Comparison of ENCODE assay signal across 9 mouse cellular contexts in the genomic region with DNA sequence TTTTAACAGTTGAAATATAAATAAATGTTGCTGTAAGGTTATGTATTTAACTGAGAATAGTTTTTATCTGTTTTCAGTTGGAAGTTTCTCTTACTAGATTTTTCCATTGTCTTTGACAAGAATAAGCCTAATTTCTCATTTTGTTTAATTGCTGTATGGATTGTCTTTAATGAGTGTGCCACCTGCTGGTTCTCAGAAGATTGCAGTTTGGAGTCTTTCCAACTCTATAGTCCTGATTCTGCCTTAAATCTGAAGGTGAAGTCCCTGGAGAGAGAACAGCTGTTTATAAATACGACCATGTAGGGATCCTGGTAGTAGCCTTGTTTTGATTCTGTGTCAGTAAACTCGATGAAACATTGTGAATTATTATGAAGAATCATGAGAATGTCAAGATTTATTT. TPM values are rescaled to one million over a fixed set of nuclear protein-coding genes. Genes with fewer than 3 reads are reported as not detected.
DNase-seq lines count a peak whose midpoint lies in the region; ATAC-seq and TF ChIP-seq lines count a peak whose summit lies in the region.
"Had no signal": no experiment of that assay in that cellular context is flagged by ENCODE, and none has a peak within 500 bp of the region (broad histone marks: within the 10 kb centered on the region; RNA-seq: fewer than 3 reads in every experiment).

No protein-coding gene starts in this region.

- H3K9ac ChIP-seq in midbrain, embryonic 14.5 days (replicated peaks; ENCODE audit: low read length) = no peak overlapping the region
- no peak overlapping the region for H3K9ac ChIP-seq in midbrain, embryonic 15.5 days
- H3K9ac ChIP-seq in lung, postnatal 0 days (replicated peaks; ENCODE audit: low read depth) = no peak overlapping the region
- H3K9ac ChIP-seq: midbrain, embryonic 12.5 days had no signal

- no peak overlapping the region for H3K4me2 ChIP-seq in midbrain, embryonic 14.5 days (ENCODE audit: low read length)
- no peak overlapping the region for H3K4me2 ChIP-seq in midbrain, embryonic 15.5 days
- no peak overlapping the region for H3K4me2 ChIP-seq in lung, postnatal 0 days (replicated peaks; ENCODE audit: low read depth, low read length)
- H3K4me2 ChIP-seq: midbrain, embryonic 12.5 days had no signal

- no peaks in the 10 kb centered on the region for H3K4me1 ChIP-seq in midbrain, embryonic 14.5 days (ENCODE audit: control insufficient read depth, insufficient read depth, low read length)
- H3K4me1 ChIP-seq in midbrain, embryonic 15.5 days = no peaks in the 10 kb centered on the region
- no peaks in the 10 kb centered on the region for H3K4me1 ChIP-seq in lung, postnatal 0 days (ENCODE audit: insufficient read depth, low read depth, low read length)
- H3K4me1 ChIP-seq: midbrain, embryonic 12.5 days had no signal

- no peak for TF ChIP-seq EP300 in lung, postnatal 0 days (IDR thresholded peaks at IDR 0.05)

- no peaks in the 10 kb centered on the region for H3K27me3 ChIP-seq in midbrain, embryonic 14.5 days (ENCODE audit: control insufficient read depth, insufficient read depth, low read length)
- H3K27me3 ChIP-seq in midbrain, embryonic 15.5 days (replicated peaks) = no peaks in the 10 kb centered on the region
- no peaks in the 10 kb centered on the region for H3K27me3 ChIP-seq in lung, postnatal 0 days (replicated peaks; ENCODE audit: insufficient read depth, low read length)
- H3K27me3 ChIP-seq: midbrain, embryonic 12.5 days had no signal

- H3K27ac ChIP-seq in midbrain, embryonic 14.5 days (replicated peaks; ENCODE audit: low read depth, low read length) = no peak overlapping the region
- no peak overlapping the region for H3K27ac ChIP-seq in midbrain, embryonic 15.5 days
- H3K27ac ChIP-seq in lung, postnatal 0 days (ENCODE audit: low read length) = no peak overlapping the region
- H3K27ac ChIP-seq: midbrain, embryonic 12.5 days had no signal

- 71% methylated on average over 2 of the region's 2 CpGs for WGBS in midbrain, embryonic 14.5 days
- 78% methylated on average over 2 of the region's 2 CpGs for WGBS in midbrain, embryonic 15.5 days
- WGBS in lung, postnatal 0 days = 49% methylated on average over 2 of the region's 2 CpGs

- DNase-seq in embryo, embryonic 11 days = peak; percentile 25
- no peak for DNase-seq in embryo, embryonic 10 days (ENCODE audit: low spot score)
- peak; percentile 61 for DNase-seq in midbrain, embryonic 14.5 days
- DNase-seq in adrenal gland, postnatal 14 days = peak; percentile 28
- DNase-seq in heart, postnatal 4 days = peak; percentile 52
- peak; percentile 66 for DNase-seq in lung, postnatal 0 days (ENCODE audit: low spot score)
- no peak for DNase-seq in Muller cell, postnatal 12 days (ENCODE audit: inconsistent ontology term)

- no peak for ATAC-seq in midbrain, embryonic 14.5 days (ENCODE audit: low FRiP score, low TSS enrichment)
- ATAC-seq in midbrain, embryonic 15.5 days (replicated peaks) = no peak
- ATAC-seq in lung, postnatal 0 days = no peak

- no peak overlapping the region for H3K4me3 ChIP-seq in midbrain, embryonic 14.5 days (replicated peaks; ENCODE audit: low read depth, low read length)
- no peak overlapping the region for H3K4me3 ChIP-seq in midbrain, embryonic 15.5 days
- no peak overlapping the region for H3K4me3 ChIP-seq in lung, postnatal 0 days (ENCODE audit: low read depth, low read length)
- H3K4me3 ChIP-seq: midbrain, embryonic 12.5 days had no signal

- no peaks in the 10 kb centered on the region for H3K36me3 ChIP-seq in midbrain, embryonic 14.5 days (ENCODE audit: control insufficient read depth, insufficient read depth, low read length)
- no peaks in the 10 kb centered on the region for H3K36me3 ChIP-seq in midbrain, embryonic 15.5 days (replicated peaks)
- no peaks in the 10 kb centered on the region for H3K36me3 ChIP-seq in lung, postnatal 0 days (ENCODE audit: insufficient read depth, low read length)

- peak; percentile 68 for TF ChIP-seq CTCF in lung, postnatal 0 days (IDR thresholded peaks at IDR 0.05)

- no peaks in the 10 kb centered on the region for H3K9me3 ChIP-seq in midbrain, embryonic 14.5 days (ENCODE audit: control insufficient read depth, low read length)
- H3K9me3 ChIP-seq in midbrain, embryonic 15.5 days = no peaks in the 10 kb centered on the region
- H3K9me3 ChIP-seq in lung, postnatal 0 days (ENCODE audit: low read length) = no peaks in the 10 kb centered on the region
- H3K9me3 ChIP-seq: midbrain, embryonic 12.5 days had no signal

RNA-seq across cellular contexts. Expression of a gene that starts 29.2 kb away (rescaled TPM):
- 38.2 and 46.7 TPM in 2 replicates for polyA plus RNA-seq in midbrain, embryonic 14.5 days (2014; fragmentation: Nextera tagmentation; extraction: Ambion mirVana)
- 30.1 and 32.5 TPM in 2 replicates for polyA plus RNA-seq in midbrain, embryonic 15.5 days (2015; fragmentation: Nextera tagmentation; extraction: Ambion mirVana)
- total RNA-seq in adrenal gland, postnatal 14 days (2021) = 27.9 and 30.4 TPM in 2 replicates
- total RNA-seq in heart, postnatal 4 days (2021) = 10 to 100 TPM; 31.4 to 33.1 TPM
- 10.2 and 13.6 TPM in 2 replicates for polyA plus RNA-seq in lung, postnatal 0 days (2015; fragmentation: Nextera tagmentation; extraction: Ambion mirVana)

RNA-seq across cellular contexts. Expression of a gene that starts 36.7 kb away (rescaled TPM):
- 31.6 and 33.8 TPM in 2 replicates for polyA plus RNA-seq in midbrain, embryonic 14.5 days (2014; fragmentation: Nextera tagmentation; extraction: Ambion mirVana)
- 26.9 and 27.3 TPM in 2 replicates for polyA plus RNA-seq in midbrain, embryonic 15.5 days (2015; fragmentation: Nextera tagmentation; extraction: Ambion mirVana)
- total RNA-seq in adrenal gland, postnatal 14 days (2021) = 71.7 and 76.7 TPM in 2 replicates
- total RNA-seq in heart, postnatal 4 days (2021) = 10 to 100 TPM; 62.4 to 62.9 TPM
- polyA plus RNA-seq in lung, postnatal 0 days (2015; fragmentation: Nextera tagmentation; extraction: Ambion mirVana) = 36.7 and 37.1 TPM in 2 replicates

Comparison
In these comparisons a context has a peak if more than half of its experiments do, and no peak if none do; other contexts are left out.
1. DNase-seq: peak in embryo, embryonic 11 days (single experiment), midbrain, embryonic 14.5 days (single experiment), adrenal gland, postnatal 14 days (single experiment), heart, postnatal 4 days (single experiment) and lung, postnatal 0 days (single experiment); none in embryo, embryonic 10 days (single experiment) and Muller cell, postnatal 12 days (single experiment).